Mouse (Mus musculus) bone marrow, adult 2 months (tissue): ENCODE results near the gene Pcmtd2.

Experiments used
- CTCF ChIP-seq: fragments of 200-500 bp; IDR thresholded peaks from 2 replicates; pipeline ENCODE4 v1.5.1; 2011; ENCODE audit warnings: low read length, control low read depth; ENCODE audit not compliant: control insufficient read depth, insufficient read depth
- POLR2A ChIP-seq: fragments of 200-500 bp; IDR thresholded peaks from 2 replicates; pipeline ENCODE4 v1.6.1; 2011; ENCODE audit warnings: low read depth, mild to moderate bottlenecking, control low read depth, low read length, borderline replicate concordance; ENCODE audit not compliant: control insufficient read depth

GRCm38 (mm10) chr2:181863791-181864535, 26.3 kb downstream of the Pcmtd2 start, which contains the start of gene Polr3k:
- TF ChIP-seq POLR2A (peak; percentile 71), CTCF (peak; percentile 16; the same call in 1 of the 2 replicates)
